In genomic region chr16:11359173-11359572, GRCm38 (mm10) we compare ENCODE assay signal across 22 mouse cellular contexts. TPM values are rescaled to one million over a fixed set of nuclear protein-coding genes. Genes with fewer than 3 reads are reported as not detected.
"Had no signal": no experiment of that assay in that cellular context is flagged by ENCODE, and none has a peak within 500 bp of the region (broad histone marks: within the 10 kb centered on the region; RNA-seq: fewer than 3 reads in every experiment).

No protein-coding gene starts in this region.

- H3K27ac ChIP-seq: limb, embryonic 10.5 days; limb, embryonic 13.5 days; liver, embryonic 12.5 days; liver, embryonic 15.5 days; macrophage; midbrain, embryonic 12.5 days; midbrain, embryonic 15.5 days; neural tube, embryonic 12.5 days; neural tube, embryonic 15.5 days had no signal

- H3K9me3 ChIP-seq: limb, embryonic 10.5 days; limb, embryonic 13.5 days; liver, embryonic 12.5 days; liver, embryonic 15.5 days; midbrain, embryonic 12.5 days; midbrain, embryonic 15.5 days; neural tube, embryonic 12.5 days; neural tube, embryonic 15.5 days had no signal

- DNase-seq: kidney, adult 18-20 months; kidney, postnatal 25 days; liver; lung, adult 2 months; right cerebral cortex, adult 18-20 months; right cerebral cortex, postnatal 14 days; right cerebral cortex, postnatal 4 days; thymus, postnatal 25 days had no signal

- H3K36me3 ChIP-seq: limb, embryonic 10.5 days; liver, embryonic 12.5 days; liver, embryonic 15.5 days; midbrain, embryonic 15.5 days; neural tube, embryonic 12.5 days; neural tube, embryonic 15.5 days had no signal

- H3K27me3 ChIP-seq: limb, embryonic 13.5 days; liver, embryonic 12.5 days; liver, embryonic 15.5 days; midbrain, embryonic 12.5 days; midbrain, embryonic 15.5 days; neural tube, embryonic 12.5 days; neural tube, embryonic 15.5 days had no signal

- H3K4me2 ChIP-seq: limb, embryonic 13.5 days; liver, embryonic 12.5 days; liver, embryonic 15.5 days; midbrain, embryonic 12.5 days; midbrain, embryonic 15.5 days; neural tube, embryonic 12.5 days; neural tube, embryonic 15.5 days had no signal

- H3K4me3 ChIP-seq: limb, embryonic 10.5 days; limb, embryonic 13.5 days; liver, embryonic 12.5 days; liver, embryonic 15.5 days; midbrain, embryonic 12.5 days; midbrain, embryonic 15.5 days; neural tube, embryonic 12.5 days; neural tube, embryonic 15.5 days had no signal

- H3K9ac ChIP-seq: limb, embryonic 13.5 days; liver, embryonic 12.5 days; liver, embryonic 15.5 days; midbrain, embryonic 12.5 days; midbrain, embryonic 15.5 days; neural tube, embryonic 12.5 days; neural tube, embryonic 15.5 days had no signal

- H3K4me1 ChIP-seq: limb, embryonic 10.5 days; limb, embryonic 13.5 days; liver, embryonic 12.5 days; liver, embryonic 15.5 days; neural tube, embryonic 12.5 days; neural tube, embryonic 15.5 days had no signal

- ATAC-seq: liver, embryonic 12.5 days; midbrain, embryonic 15.5 days had no signal

RNA-seq across cellular contexts. Expression of gene Tnfrsf17, which starts 45.6 kb away (rescaled TPM):
- total RNA-seq: layer of hippocampus, postnatal 14 days; left cerebral cortex, postnatal 14 days had no signal
- polyA plus RNA-seq: intestine, embryonic 16.5 days; kidney, embryonic 14.5 days; kidney, postnatal 0 days; limb, embryonic 10.5 days; limb, embryonic 13.5 days; liver, embryonic 12.5 days; liver, embryonic 15.5 days; macrophage; midbrain, embryonic 12.5 days; neural tube, embryonic 12.5 days had no signal
